8 mouse cellular contexts compared by ENCODE assay signal in the genomic region with DNA sequence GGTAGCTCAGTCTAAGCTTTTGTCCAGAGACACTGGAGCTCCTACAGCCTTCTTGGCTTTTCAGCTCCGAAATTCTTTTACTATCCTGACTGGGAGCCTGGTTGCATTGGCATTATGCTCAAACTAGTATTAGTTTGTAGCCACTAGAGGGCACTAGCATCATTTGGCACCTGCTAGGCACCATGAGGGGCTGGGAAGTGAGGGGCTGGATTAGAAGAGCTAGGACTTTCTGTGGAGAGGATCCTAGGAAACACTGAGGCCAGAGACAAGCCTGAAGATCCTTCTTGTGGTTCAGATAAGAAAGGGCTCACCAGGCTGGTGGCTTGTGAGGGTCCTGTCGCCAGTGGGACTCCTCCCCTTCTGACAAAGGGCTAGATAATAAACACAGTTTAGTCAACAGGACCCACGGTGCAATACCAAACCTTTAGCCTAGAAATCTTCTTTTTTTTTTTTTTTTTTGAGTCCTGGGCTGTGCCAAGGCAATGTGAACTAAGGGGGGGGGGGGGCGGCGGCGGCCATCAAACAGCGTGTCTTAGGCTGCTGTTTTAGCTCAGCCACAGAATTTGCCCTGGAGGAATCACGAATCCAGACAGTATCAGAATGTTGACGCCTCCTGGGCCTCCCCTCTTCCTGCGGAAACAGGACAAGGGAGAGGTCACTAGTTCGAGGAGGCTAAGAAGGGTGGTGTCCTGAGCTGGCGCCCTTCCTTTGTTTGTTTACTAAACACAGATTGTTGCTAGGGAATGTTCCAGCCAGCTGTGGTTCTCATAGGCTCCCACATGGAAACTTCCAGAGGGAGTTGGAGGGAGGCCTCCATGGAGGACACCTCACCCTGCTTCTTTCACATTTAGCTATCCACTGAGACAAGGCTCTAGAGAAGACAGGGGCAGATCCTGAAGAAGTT. TPM values are rescaled to one million over a fixed set of nuclear protein-coding genes. Genes with fewer than 3 reads are reported as not detected.
DNase-seq lines count a peak whose midpoint lies in the region; ATAC-seq lines count a peak whose summit lies in the region.

No protein-coding gene starts in this region.

- H3K4me1 ChIP-seq in hindbrain, embryonic 13.5 days (replicated peaks), result no peaks in the 10 kb centered on the region

- H3K9ac ChIP-seq in hindbrain, embryonic 13.5 days, result no peak overlapping the region

- peak; percentile 77 for DNase-seq in ZHBTc4 (ENCODE audit: low read depth, low spot score)
- peak; percentile 66 for DNase-seq in cerebellum, adult 9-11 months
- peak; percentile 28 to 50 for DNase-seq in frontal cortex, postnatal 36 days (ENCODE audit: low spot score in 2 of 2)
- DNase-seq in layer of hippocampus, adult 9-11 months, result peak; percentile 63
- DNase-seq in lung, postnatal 14 days, result peak; percentile 84
- DNase-seq in retina, postnatal 1 day, result peak; percentile 74

- no peak overlapping the region for H3K27ac ChIP-seq in hindbrain, embryonic 13.5 days

- H3K9me3 ChIP-seq in hindbrain, embryonic 13.5 days, result no peaks in the 10 kb centered on the region

- ATAC-seq in hindbrain, embryonic 13.5 days (ENCODE audit: low FRiP score), result peak; percentile 88
- no peak for ATAC-seq in erythroid progenitor cell, adult 5-6 weeks (replicated peaks; ENCODE audit: low FRiP score, poor library complexity, severe bottlenecking)

- H3K27me3 ChIP-seq in hindbrain, embryonic 13.5 days, result no peaks in the 10 kb centered on the region

- no peak overlapping the region for H3K4me2 ChIP-seq in hindbrain, embryonic 13.5 days

- H3K4me3 ChIP-seq in hindbrain, embryonic 13.5 days, result no peak overlapping the region

- WGBS in hindbrain, embryonic 13.5 days, result 41% methylated on average over 12 of the region's 12 CpGs

- no peaks in the 10 kb centered on the region for H3K36me3 ChIP-seq in hindbrain, embryonic 13.5 days

RNA-seq across cellular contexts. Expression of gene Zdhhc11, which starts 7.1 kb away (rescaled TPM):
- not detected in 2 replicates for polyA plus RNA-seq in hindbrain, embryonic 13.5 days (2015; fragmentation: Nextera tagmentation; extraction: Ambion mirVana)
- total RNA-seq in erythroid progenitor cell, adult 5-6 weeks (2015; ENCODE audit: low replicate concordance), result not detected in 2 replicates
- total RNA-seq in erythroid progenitor cell, adult 5-6 weeks (2017; ENCODE audit: low replicate concordance), result not detected in 2 replicates

RNA-seq across cellular contexts. Expression of gene Brd9, which starts 33.2 kb away (rescaled TPM):
- polyA plus RNA-seq in hindbrain, embryonic 13.5 days (2015; fragmentation: Nextera tagmentation; extraction: Ambion mirVana), result 98.9 and 105 TPM in 2 replicates
- total RNA-seq in erythroid progenitor cell, adult 5-6 weeks (2015; ENCODE audit: low replicate concordance), result 45.4 and 51.1 TPM in 2 replicates
- 74.1 and 124 TPM in 2 replicates for total RNA-seq in erythroid progenitor cell, adult 5-6 weeks (2017; ENCODE audit: low replicate concordance)

RNA-seq across cellular contexts. Expression of gene Trip13, which starts 33.2 kb away (rescaled TPM):
- polyA plus RNA-seq in hindbrain, embryonic 13.5 days (2015; fragmentation: Nextera tagmentation; extraction: Ambion mirVana), result 14.0 and 15.2 TPM in 2 replicates
- total RNA-seq in erythroid progenitor cell, adult 5-6 weeks (2015; ENCODE audit: low replicate concordance), result 15.1 and 22.0 TPM in 2 replicates
- 26.8 and 31.5 TPM in 2 replicates for total RNA-seq in erythroid progenitor cell, adult 5-6 weeks (2017; ENCODE audit: low replicate concordance)

RNA-seq across cellular contexts. Expression of gene Tppp, which starts 38.4 kb away (rescaled TPM):
- polyA plus RNA-seq in hindbrain, embryonic 13.5 days (2015; fragmentation: Nextera tagmentation; extraction: Ambion mirVana), result 7.3 and 8.2 TPM in 2 replicates
- 0.36 and 0.42 TPM in 2 replicates for total RNA-seq in erythroid progenitor cell, adult 5-6 weeks (2015; ENCODE audit: low replicate concordance)
- 0.08 and 1.0 TPM in 2 replicates for total RNA-seq in erythroid progenitor cell, adult 5-6 weeks (2017; ENCODE audit: low replicate concordance)
